Mouse (Mus musculus) CH12.LX (cell line): ENCODE results near the gene Bpgm. TPM values are rescaled to one million over a fixed set of nuclear protein-coding genes. Genes with fewer than 3 reads are reported as not detected.

Experiments used
- DNase-seq: peaks from one replicate; pipeline ENCODE4 v3.0.0-alpha.2; 2013; ENCODE audit errors: extremely low read depth
- H3K27ac ChIP-seq: 2 replicates; pipeline ENCODE4 v1.5.1; 2012; ENCODE audit warnings: low read depth, mild to moderate bottlenecking, control low read depth, moderate library complexity; ENCODE audit not compliant: insufficient read depth
- H3K27me3 ChIP-seq: replicated peaks from 2 replicates; pipeline ENCODE3; 2012; ENCODE audit warnings: inconsistent platforms
- H3K36me3 ChIP-seq, 2 experiments: replicated peaks in 1 of 2; 2 replicates each; pipeline versions ENCODE3 to v1.6.1; 2012; ENCODE audit warnings: inconsistent platforms in 1 of 2, low read length in 1 of 2, mild to moderate bottlenecking in 1 of 2, mixed read lengths in 1 of 2, moderate library complexity in 1 of 2; ENCODE audit not compliant: control insufficient read depth in 1 of 2, insufficient read depth in 1 of 2
- H3K4me1 ChIP-seq, 2 experiments: 2 replicates each; pipeline ENCODE4 v1.6.1; 2012; ENCODE audit warnings: inconsistent platforms in 1 of 2, moderate library complexity in 1 of 2; ENCODE audit not compliant: insufficient read depth in 2 of 2, control insufficient read depth in 1 of 2
- H3K4me2 ChIP-seq: 2 replicates; pipeline ENCODE4 v1.6.1; 2012; ENCODE audit warnings: low read depth, mild to moderate bottlenecking, control low read depth; ENCODE audit not compliant: poor library complexity, insufficient read depth, severe bottlenecking
- H3K4me3 ChIP-seq, 3 experiments: fragments of 150-350 bp in 1 of 3; sonication (generic) in 1 of 3; replicated peaks in 1 of 3; 2 replicates each; pipeline versions ENCODE3 to v1.5.1; 2011 to 2012; ENCODE audit warnings: low read depth in 2 of 3, low read length in 2 of 3, mild to moderate bottlenecking in 2 of 3, moderate library complexity in 2 of 3, control low read depth in 1 of 3, improper control_type of control experiment in 1 of 3, inconsistent platforms in 1 of 3, mixed read lengths in 1 of 3; ENCODE audit not compliant: poor library complexity in 1 of 3
- H3K79me2 ChIP-seq: replicated peaks from 2 replicates; pipeline ENCODE4 v1.6.1; 2012; ENCODE audit warnings: mild to moderate bottlenecking, moderate library complexity; ENCODE audit not compliant: control insufficient read depth, poor library complexity, insufficient read depth, severe bottlenecking; ENCODE audit errors: extremely low read depth
- H3K9ac ChIP-seq: 2 replicates; pipeline ENCODE4 v1.6.1; 2012; ENCODE audit warnings: low read depth, mild to moderate bottlenecking, control low read depth, moderate library complexity; ENCODE audit not compliant: insufficient read depth
- H3K9me3 ChIP-seq: replicated peaks from 2 replicates; pipeline ENCODE3; 2012; ENCODE audit warnings: low read length, inconsistent platforms, mixed read lengths
- CTCF ChIP-seq, 2 experiments: IDR thresholded peaks in 1 of 2; conservative IDR thresholded peaks in 1 of 2; 2 replicates each; pipeline ENCODE4 v1.5.1; 2011 to 2012; ENCODE audit warnings: low read depth in 2 of 2, low read length in 2 of 2, improper control_type of control experiment in 1 of 2, inconsistent platforms in 1 of 2, mild to moderate bottlenecking in 1 of 2, moderate library complexity in 1 of 2
- E2F4 ChIP-seq: IDR thresholded peaks from 2 replicates; pipeline ENCODE4 v1.6.1; 2011; ENCODE audit warnings: low read depth, low read length, improper control_type of control experiment; ENCODE audit not compliant: insufficient replicate concordance
- ELF1 ChIP-seq: IDR thresholded peaks from 2 replicates; pipeline ENCODE4 v1.6.1; 2014; ENCODE audit warnings: low read depth, mild to moderate bottlenecking, inconsistent platforms, low read length, improper control_type of control experiment
- EP300 ChIP-seq: IDR thresholded peaks from 2 replicates; pipeline ENCODE4 v1.6.1; 2011; ENCODE audit warnings: low read length, improper control_type of control experiment
- HCFC1 ChIP-seq: IDR thresholded peaks from 2 replicates; pipeline ENCODE4 v1.6.1; 2012; ENCODE audit warnings: low read depth, mild to moderate bottlenecking, inconsistent platforms, low read length, improper control_type of control experiment
- JUN ChIP-seq: IDR thresholded peaks from 2 replicates; pipeline ENCODE4 v1.6.1; 2011; ENCODE audit warnings: low read depth, mild to moderate bottlenecking, low read length, improper control_type of control experiment, moderate library complexity; ENCODE audit not compliant: insufficient read depth
- JUND ChIP-seq: conservative IDR thresholded peaks from 2 replicates; pipeline ENCODE4 v1.6.1; 2011; ENCODE audit warnings: low read depth, low read length, improper control_type of control experiment
- MAFK ChIP-seq: IDR thresholded peaks from 2 replicates; pipeline ENCODE4 v1.6.1; 2011; ENCODE audit warnings: low read length, improper control_type of control experiment; ENCODE audit not compliant: insufficient replicate concordance
- MXI1 ChIP-seq: IDR thresholded peaks from 2 replicates; pipeline ENCODE4 v1.6.1; 2011; ENCODE audit warnings: mild to moderate bottlenecking, low read depth, low read length, improper control_type of control experiment
- NELFE ChIP-seq: IDR thresholded peaks from 2 replicates; pipeline ENCODE4 v1.6.1; 2011; ENCODE audit warnings: low read depth, low read length, improper control_type of control experiment
- POLR2AphosphoS2 ChIP-seq: IDR thresholded peaks from 2 replicates; pipeline ENCODE4 v1.6.1; 2011; ENCODE audit warnings: low read depth, low read length, improper control_type of control experiment
- SMC3 ChIP-seq: IDR thresholded peaks from 2 replicates; pipeline ENCODE4 v1.6.1; 2011; ENCODE audit warnings: low read depth, low read length, improper control_type of control experiment
- TCF12 ChIP-seq: IDR thresholded peaks from 2 replicates; pipeline ENCODE4 v1.6.1; 2014; ENCODE audit warnings: low read depth, mild to moderate bottlenecking, inconsistent platforms, low read length, improper control_type of control experiment
- USF1 ChIP-seq: IDR thresholded peaks from 2 replicates; pipeline ENCODE4 v1.6.1; 2014; ENCODE audit warnings: low read depth, mild to moderate bottlenecking, inconsistent platforms, low read length, improper control_type of control experiment
- ZC3H11A ChIP-seq: IDR thresholded peaks from 2 replicates; pipeline ENCODE4 v1.6.1; 2012; ENCODE audit warnings: low read depth, mild to moderate bottlenecking, inconsistent platforms, low read length, improper control_type of control experiment
- ZNF384 ChIP-seq: IDR thresholded peaks from 2 replicates; pipeline ENCODE4 v1.6.1; 2012; ENCODE audit warnings: low read depth, low read length, improper control_type of control experiment, inconsistent platforms
- dilution Hi-C: fragments of 300-500 bp; cut with MboI; formaldehyde crosslinking; loops from 2 replicates; pipeline ENCODE4 v1.14.3; 2020; ENCODE audit warnings: low sequenced_read_pairs; ENCODE audit not compliant: extremely low pct_unique_long_range_greater_than_20kb, extremely low pct_ligation_motif_present
- in situ Hi-C: fragments of 300-500 bp; cut with MboI; formaldehyde crosslinking; loops from 3 replicates; pipeline ENCODE4 v1.14.3; 2019; ENCODE audit warnings: low sequenced_read_pairs, low pct_ligation_motif_present, low pct_unique_long_range_greater_than_20kb, mixed read lengths
- polyA plus RNA-seq: library from polyadenylated mRNA; unstranded; fragments of >175 nt; gene quantifications from 2 replicates; pipeline ENCODE4 v1.2.1, GENCODE M21; 2012; ENCODE audit warnings: low read depth; ENCODE audit not compliant: insufficient read length
- total RNA-seq, 2 experiments: library from RNA; depleted of rRNA; stranded (reverse); fragments of 300-350 nt in 1 of 2; fragments of >200 nt in 1 of 2; gene quantifications; 2 replicates each; pipeline ENCODE4 v1.2.3; 2012 to 2014

Gene Bpgm
- total and polyA plus RNA-seq, 3 experiments: 10.8 to 12.7 (median 10.9) TPM

DNA sequence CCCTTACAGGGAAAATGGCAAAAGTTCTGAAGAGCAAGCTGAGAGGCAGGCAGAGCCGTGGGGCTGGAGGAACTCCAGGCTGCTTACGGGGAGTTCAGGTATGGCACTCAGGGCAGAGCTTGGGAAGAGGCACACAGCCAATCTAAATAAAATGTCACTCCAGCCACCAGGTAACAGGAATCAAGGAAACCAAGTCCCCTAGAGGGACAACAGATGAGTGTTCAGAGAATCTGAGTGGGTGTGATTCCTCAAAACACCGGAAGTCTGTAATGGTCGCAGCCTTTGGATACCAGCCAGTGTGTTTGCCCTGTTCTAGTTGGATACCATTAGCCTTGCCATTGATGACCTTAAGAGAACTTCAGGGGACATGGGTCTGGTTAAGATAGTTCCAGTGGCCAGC lies 66.9 kb downstream of the Bpgm start:
- Histone ChIP-seq H3K4me1 (no peaks in the 10 kb centered on the region), H3K4me3 (no peak overlapping the region), H3K9ac (no peak overlapping the region), H3K27ac (no peak overlapping the region), H3K9me3 (no peaks in the 10 kb centered on the region), H3K36me3 (no peaks in the 10 kb centered on the region), H3K79me2 (no peaks in the 10 kb centered on the region), H3K27me3 (no peaks in the 10 kb centered on the region), H3K4me2 (no peak overlapping the region)
- dilution Hi-C loops (no loop called here), in situ Hi-C loops (no loop called here)
- TF ChIP-seq JUN (no peak), MXI1 (no peak), POLR2AphosphoS2 (no peak), E2F4 (no peak), EP300 (no peak), HCFC1 (no peak), ZC3H11A (no peak), ZNF384 (no peak)
- no peak for DNase-seq

DNA sequence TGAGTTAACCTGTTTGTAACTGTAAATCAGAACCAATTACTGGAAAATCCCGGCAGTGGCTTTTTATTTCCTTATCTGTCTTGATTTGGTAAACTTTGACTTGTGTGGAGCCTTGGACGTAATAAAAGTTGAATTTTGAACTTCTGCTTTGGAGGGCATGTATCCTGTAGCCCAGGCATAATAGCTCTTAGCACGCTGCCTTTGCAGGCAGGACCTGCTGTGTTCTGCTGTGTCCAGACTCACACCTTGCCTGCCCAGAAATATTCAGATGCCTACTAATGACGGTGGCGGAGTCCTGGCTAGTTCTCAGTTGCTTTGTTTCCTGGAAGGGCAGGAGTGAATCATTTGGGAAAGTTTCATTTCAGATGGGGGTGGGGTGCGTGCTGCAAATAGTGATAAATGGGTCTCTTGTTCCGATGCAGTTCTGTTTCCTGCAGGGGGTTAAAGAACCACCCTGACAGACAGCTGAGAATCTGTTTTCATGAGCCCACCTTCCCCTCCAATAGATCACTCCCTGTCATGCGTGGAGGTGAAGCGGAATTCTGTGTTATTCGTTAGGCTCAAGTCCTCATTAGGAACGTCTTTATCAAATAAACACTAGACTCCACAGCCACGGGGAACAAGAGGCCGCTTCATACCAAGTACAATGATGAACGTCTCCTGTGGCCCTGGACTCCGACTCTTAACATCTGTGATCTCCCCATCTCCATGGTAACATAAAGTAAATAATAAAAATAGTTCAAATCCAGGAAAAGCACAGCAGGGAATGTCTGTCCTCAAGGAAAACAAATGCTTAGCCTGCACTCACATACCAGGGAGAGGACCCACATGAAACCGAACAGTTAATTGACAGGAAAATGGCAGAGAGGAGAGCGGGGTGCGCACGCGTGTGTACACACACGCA lies 67.5 kb downstream of the Bpgm start:
- no peak overlapping the region for H3K4me2 ChIP-seq
- H3K9me3 ChIP-seq: no peaks in the 10 kb centered on the region
- no peak for TF ChIP-seq ELF1
- no peak for TF ChIP-seq MXI1
- no peak for TF ChIP-seq TCF12
- no peak for TF ChIP-seq JUND
- no peak for TF ChIP-seq NELFE
- no peak for TF ChIP-seq MAFK
- no peak overlapping the region for H3K27ac ChIP-seq
- H3K36me3 ChIP-seq: no peaks in the 10 kb centered on the region
- in situ Hi-C loops: no loop called here
- H3K4me1 ChIP-seq: no peaks in the 10 kb centered on the region
- DNase-seq: no peak
- H3K9ac ChIP-seq: no peak overlapping the region
- H3K4me3 ChIP-seq: no peak overlapping the region
- dilution Hi-C loops: no loop called here
- H3K79me2 ChIP-seq: no peaks in the 10 kb centered on the region
- H3K27me3 ChIP-seq: no peaks in the 10 kb centered on the region

- Histone ChIP-seq H3K4me1 (no peaks in the 10 kb centered on the region), H3K79me2 (no peaks in the 10 kb centered on the region), H3K9me3 (no peaks in the 10 kb centered on the region), H3K27me3 (no peaks in the 10 kb centered on the region), H3K36me3 (no peaks in the 10 kb centered on the region), H3K9ac (no peak overlapping the region), H3K27ac (no peak overlapping the region), H3K4me2 (no peak overlapping the region), H3K4me3 (no peak overlapping the region)
- dilution Hi-C loops: no loop called here
- no peak for DNase-seq
- TF ChIP-seq SMC3 (no peak), POLR2AphosphoS2 (no peak), MXI1 (no peak), USF1 (no peak), CTCF (conservative IDR thresholded peaks at IDR 0.05 in 1 of 2, IDR thresholded peaks at IDR 0.05 in 1 of 2; ENCODE audit: low read depth in 2 of 2, low read length in 2 of 2) (no peak)
- in situ Hi-C loops: no loop called here
These were observed 68.2 kb downstream of the Bpgm start for GRCm38 (mm10) chr6:34544207-34544602.
